Mouse (Mus musculus) regulatory T cell (primary cell): ENCODE results near the gene Ltbp1.

Source experiments
- in situ Hi-C: fragments of 300-600 bp; cut with MboI, MseI; formaldehyde crosslinking; loops from one replicate; pipeline ENCODE4 v1.15.1; 2025; ENCODE audit warnings: high pct_unique_total_duplicates

Gene Ltbp1

GRCm38 (mm10) chr17:75005281-75005684 lies at the start of gene Ltbp1:
Gene Ltbp1 (plus strand): TSS chr17:75005568.
- in situ Hi-C loops: no loop called here

DNA sequence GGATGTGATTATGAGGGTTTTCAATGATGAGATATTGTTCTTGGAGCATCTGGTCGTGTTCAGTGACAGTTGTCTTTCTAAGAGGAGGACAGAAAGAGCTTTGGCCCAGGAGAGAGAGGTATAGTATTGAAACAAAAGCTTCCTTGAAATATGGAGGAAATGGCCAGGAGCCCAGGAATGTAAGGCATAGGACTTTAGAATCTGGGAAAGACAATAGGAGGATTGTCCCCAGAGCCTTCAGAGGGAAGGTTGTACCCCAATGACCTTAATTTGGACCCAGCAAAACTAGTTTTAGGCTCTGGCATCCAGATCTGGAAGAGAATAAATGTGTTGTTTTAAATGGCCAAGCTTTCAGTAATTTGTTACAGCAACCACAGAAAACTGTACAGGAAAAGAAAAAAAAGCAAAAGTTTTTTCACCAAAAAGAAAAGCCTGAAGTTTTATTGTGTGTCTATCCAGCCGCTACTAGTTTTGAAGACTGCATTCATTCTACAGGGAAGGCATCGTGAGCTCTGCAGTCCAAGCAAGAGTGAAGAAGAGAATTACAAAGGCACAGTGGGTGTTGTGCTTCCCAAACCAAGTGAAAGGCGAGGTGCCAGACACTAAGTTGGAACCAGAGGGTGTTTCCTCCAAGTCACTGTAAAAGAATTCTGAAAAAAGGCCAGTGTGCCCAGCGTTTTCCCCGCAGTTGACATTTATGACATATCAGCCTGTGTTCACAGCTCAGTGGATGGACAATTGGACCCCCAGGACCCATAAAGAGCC lies 45.7 kb upstream of the Ltbp1 start:
- in situ Hi-C loops: no loop called here

DNA sequence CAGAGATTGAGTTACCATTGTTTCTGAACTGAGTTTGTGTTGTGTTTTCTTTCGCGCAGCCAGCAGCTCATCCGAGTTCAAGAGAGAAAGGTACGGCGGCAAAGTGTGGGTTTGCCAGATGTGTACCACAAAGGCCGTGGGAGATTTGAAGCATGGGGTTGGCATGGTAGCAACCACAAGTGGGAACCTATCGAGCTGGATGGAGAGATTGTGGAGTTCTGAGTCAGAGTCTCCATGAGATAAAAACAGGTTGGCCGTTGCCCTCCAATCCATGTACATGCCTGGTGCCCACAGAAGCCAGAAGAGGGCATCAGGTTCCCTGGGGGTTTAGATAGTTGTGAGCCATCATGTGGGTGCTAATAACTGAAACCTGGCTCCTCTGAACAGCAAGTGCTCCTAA lies 42.1 kb upstream of the Ltbp1 start:
- in situ Hi-C loops: no loop called here

- in situ Hi-C loops: no loop called here
Observed at GRCm38 (mm10) chr17:74963861-74964260, 41.5 kb upstream of the Ltbp1 start.

DNA sequence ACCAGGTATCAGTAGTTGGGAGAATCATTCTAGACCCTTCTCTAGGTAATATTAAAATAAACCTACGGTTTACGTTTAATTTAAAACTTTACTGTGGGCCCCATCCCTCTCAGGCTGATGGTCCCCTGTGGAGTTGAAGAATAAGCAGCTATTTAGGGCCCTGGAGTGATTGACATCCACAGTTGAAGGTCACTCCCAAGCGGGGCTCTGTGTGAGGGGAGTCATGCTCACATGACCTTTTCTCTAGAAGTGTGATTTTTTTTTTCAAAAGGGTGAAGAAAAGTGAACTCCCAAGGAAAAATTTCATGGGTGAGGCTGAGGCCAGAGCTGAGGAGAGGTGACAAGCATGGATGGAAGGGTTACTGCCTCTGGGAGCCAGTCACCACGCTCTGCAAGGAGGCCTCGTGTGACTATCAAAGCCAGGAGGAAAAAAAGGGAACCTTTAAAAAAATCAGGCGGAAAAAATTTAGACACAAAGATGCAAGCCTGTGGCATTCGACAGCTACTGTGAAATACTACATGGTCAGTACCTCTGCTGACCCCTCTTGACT lies 38.0 kb upstream of the Ltbp1 start:
- in situ Hi-C loops: no loop called here

DNA sequence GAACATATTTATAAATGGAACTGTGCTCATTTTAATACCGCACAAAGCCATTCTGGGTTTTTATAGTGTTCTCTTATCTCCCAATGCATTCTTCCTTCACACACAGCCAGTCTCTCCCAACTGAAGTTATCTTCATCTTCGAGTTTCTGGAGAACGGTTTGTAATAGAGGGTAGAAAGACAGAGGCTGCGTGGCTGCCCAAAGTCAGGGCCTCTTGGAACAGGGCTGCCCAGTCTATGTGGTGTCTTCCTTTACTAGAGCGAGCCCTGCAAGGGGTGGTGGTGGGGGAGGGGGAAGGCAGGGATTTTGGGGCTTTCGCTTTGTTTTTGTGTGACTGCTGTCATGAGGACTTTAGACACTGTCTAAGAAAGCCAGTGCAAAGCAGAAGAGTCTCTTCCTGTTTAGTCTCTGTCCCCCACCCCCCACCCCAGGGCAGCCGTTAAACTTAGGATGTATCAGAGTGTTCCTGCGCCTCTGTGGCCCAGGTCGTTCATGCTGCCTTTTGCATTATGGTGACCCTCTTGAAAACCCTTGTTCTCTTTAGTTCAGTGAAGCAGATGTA lies 37.1 kb upstream of the Ltbp1 start:
- in situ Hi-C loops: no loop called here

DNA sequence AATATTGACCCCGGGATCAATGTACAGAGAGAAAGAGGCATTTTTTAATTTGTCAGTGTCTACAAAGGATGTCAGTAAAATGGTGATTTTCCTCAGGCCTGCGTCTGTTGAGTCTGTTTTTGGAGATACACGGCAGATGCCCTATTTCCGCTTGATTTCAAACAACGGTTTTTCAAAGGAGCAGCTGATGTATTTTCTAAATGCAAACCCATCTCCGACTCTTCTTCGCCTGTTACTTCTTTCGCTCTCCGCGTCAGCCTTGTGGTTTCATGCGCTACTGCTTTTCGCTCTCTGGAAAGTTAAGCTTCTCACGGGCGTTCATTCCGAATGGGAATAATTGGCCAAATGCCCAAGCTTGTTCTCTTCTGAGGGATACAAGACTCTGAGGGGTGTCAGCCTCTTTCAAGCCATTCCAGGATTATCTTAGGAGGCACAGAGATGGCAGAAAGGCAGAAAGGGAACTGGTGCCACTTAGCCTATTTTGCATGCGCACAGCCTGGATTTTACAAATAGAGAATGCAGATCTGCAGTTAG lies 36.6 kb upstream of the Ltbp1 start:
- in situ Hi-C loops: no loop called here

GRCm38 (mm10) chr17:74975192-74975591 lies 30.2 kb upstream of the Ltbp1 start:
- in situ Hi-C loops: no loop called here

DNA sequence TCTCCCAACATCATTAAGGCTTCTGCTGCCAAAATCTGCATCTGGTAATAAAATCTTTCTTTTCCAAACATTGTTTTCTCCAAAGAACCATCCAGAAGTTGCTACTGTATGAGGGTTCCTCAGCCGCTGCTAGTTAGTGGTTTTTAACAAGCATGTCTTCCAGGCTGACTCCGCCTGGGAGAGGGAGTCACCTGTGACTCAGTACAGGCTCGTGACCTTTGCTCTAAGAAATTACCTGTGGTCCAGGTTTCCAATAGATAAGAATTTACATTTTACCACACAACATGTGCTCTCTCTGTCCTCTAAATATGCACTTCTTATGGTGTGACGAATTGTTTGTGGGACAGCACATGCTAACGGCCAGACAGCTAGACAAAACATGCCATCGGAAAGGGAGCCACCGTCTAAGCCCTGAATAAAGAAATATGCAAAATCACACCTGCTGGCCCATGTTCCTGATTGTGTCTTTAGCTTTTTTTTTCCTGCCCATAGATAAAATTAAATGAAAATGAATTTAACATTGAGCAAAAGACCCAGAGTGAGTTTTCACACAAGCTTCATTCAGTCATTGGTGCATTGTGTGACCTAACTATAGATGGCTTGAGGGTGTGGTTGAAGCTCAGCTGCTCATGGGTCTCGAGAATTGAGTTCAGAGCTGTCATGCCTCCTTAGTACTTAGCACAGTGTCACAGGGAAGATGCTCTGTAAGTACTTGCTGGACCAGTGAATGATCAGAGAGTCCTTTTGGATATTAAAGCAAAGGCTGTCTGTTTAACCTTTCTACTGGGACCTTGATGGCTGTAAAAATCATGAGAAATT lies 29.0 kb upstream of the Ltbp1 start:
- in situ Hi-C loops: no loop called here

- in situ Hi-C loops: no loop called here
Observed at GRCm38 (mm10) chr17:74979767-74980166, 25.6 kb upstream of the Ltbp1 start.

DNA sequence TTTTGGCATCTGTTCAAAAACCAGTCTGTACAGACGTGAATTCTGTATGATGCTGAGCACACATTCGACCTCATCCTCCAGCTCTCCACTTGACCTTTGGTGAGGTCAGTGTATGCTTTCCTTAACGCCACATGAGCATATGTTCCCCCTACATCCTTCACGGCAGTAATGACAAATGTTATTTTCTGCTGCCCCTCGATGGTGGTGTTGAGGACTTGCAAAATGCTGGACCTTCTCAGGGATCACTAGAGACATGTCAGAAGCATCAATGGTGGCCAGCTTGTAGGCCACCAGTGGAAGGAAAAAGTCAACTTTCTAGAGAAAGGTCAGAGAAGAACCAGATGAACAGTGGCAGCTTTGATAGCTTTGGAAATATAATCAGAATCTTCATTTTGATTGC lies 23.7 kb upstream of the Ltbp1 start:
- in situ Hi-C loops: no loop called here

DNA sequence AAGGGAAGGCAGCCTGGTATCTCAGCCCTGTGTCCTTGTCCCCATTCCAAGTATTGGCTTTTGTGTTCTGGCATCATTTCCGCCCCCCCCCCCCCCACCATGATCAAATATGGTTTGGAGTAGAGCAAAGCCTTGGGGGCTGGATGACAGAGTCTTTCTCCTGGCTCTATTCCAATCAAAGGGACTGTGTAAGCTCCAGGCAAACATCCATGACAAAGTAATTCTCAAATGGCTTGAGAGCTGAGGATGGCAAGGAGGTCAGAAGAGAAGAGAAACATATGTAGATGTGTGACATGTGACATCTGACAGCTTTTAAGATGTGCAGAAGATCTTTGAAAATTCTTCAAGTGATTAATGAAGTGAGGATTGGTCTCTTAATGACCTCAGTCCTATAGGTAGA lies 22.5 kb upstream of the Ltbp1 start:
- in situ Hi-C loops: no loop called here

- in situ Hi-C loops: no loop called here
Observed at GRCm38 (mm10) chr17:74984071-74984470, 21.3 kb upstream of the Ltbp1 start.

- in situ Hi-C loops: no loop called here
Observed at GRCm38 (mm10) chr17:74984681-74985080, 20.7 kb upstream of the Ltbp1 start.

DNA sequence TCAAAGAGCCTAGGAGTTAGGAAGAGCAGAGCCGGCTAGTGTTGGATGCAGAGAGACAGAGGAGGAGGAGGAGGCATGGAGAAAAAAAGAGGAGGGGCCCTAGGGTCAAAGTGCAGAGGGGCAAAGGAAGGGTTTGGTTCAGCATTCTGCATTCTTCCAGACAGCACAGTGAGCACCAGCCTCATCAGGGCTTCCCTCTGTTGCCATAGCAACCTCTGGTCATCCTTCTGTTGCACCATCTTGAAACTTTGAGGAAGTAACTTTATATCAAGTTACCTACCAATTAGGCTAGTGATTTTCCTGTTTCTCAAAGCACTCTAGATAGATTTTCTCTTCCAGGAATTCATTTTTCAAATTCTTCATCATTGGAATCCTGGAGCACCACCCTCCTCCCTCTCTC lies 18.3 kb upstream of the Ltbp1 start:
- in situ Hi-C loops: no loop called here

- in situ Hi-C loops: no loop called here
Observed at GRCm38 (mm10) chr17:74989691-74990090, 15.7 kb upstream of the Ltbp1 start.

GRCm38 (mm10) chr17:74990561-74990960 lies 14.8 kb upstream of the Ltbp1 start:
- in situ Hi-C loops: no loop called here

DNA sequence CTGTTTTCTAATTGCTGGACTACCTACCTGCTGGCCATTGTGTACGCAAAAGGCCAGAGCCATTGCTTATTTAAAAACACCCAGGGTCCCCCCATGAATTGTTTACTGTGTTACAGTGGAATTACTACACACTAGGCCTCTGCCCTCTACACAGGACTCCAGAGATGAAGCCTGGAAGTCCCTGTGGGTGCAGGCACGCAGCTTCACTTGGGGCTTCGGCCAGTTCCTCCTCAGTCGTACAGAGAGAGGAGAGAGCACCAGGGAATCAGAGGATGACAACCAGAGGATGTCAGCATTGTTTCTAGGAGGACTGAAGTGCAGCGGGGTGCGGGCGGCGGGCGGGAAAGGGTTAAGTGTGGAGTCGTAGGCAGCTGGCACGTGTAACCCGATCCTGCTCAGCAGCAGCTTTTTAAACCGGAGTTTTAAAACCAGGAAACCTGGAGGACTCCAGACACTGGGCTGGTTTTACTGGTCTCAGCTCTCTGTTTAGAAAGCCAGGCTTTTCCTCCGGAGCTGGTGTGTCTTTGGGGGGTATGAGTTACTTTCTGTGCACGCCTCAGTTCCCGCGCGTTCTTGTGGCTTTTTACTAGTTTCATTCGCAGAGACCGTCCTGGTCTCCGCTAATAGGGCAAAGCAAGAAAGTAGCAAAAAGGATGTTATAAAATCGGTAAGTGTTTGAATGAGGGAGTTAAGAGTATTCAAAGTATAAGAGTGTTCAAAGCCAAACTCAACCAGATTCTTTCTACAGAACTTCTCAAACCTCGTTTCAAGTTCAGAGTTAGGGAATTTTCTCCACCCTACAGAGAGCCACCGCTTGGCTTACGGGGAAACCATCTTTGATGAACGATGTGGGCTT lies 11.4 kb upstream of the Ltbp1 start:
- in situ Hi-C loops: no loop called here

DNA sequence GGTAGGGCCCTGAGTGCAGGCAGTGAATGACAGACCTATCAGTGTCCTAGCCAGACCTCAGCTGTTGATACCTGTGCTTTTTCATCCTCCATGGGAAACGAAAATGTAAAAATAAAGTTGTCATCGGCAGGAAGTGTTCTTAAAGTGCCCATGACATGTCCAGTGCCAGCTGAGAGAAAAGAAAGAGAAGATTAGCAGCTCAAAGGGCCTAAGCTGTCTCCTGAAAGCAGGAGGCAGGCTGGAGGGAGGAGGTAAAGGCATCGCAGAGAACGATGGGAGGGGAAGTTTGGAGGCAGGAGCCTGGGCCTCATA lies 10.8 kb upstream of the Ltbp1 start:
- in situ Hi-C loops: no loop called here

GRCm38 (mm10) chr17:74995266-74995665 lies 10.1 kb upstream of the Ltbp1 start:
- in situ Hi-C loops: no loop called here

- in situ Hi-C loops: no loop called here
Observed at GRCm38 (mm10) chr17:75000066-75000465, 5.3 kb upstream of the Ltbp1 start.
